Mouse (Mus musculus) lung, embryonic 14.5 days (tissue): ENCODE results near the gene Tmem253. TPM values are rescaled to one million over a fixed set of nuclear protein-coding genes. Genes with fewer than 3 reads are reported as not detected.

Source experiments
- ATAC-seq: fragments of 200-750 bp; cut with Nextera tagmentation; 2 replicates; pipeline ENCODE4 v1.8.0; 2017; ENCODE audit warnings: mild to moderate bottlenecking, moderate TSS enrichment, moderate library complexity; ENCODE audit not compliant: insufficient read depth
- DNase-seq: peaks from one replicate; pipeline ENCODE4 v3.0.0-alpha.2; 2015
- H3K27ac ChIP-seq: fragments of 300-500 bp; sonication (generic); 2 replicates; pipeline ENCODE4 v1.5.1; 2014; ENCODE audit warnings: low read depth, mild to moderate bottlenecking, moderate library complexity
- H3K27me3 ChIP-seq: fragments of 300-500 bp; sonication (generic); 2 replicates; pipeline ENCODE4 v1.6.1; 2014; ENCODE audit warnings: low read length, control low read depth; ENCODE audit not compliant: insufficient read depth
- H3K36me3 ChIP-seq: fragments of 300-500 bp; sonication (generic); 2 replicates; pipeline ENCODE4 v1.6.1; 2014; ENCODE audit warnings: control low read depth; ENCODE audit not compliant: insufficient read depth
- H3K4me1 ChIP-seq: fragments of 300-500 bp; sonication (generic); 2 replicates; pipeline ENCODE4 v1.6.1; 2014; ENCODE audit warnings: antibody characterized with exemption, control low read depth; ENCODE audit not compliant: insufficient read depth
- H3K4me2 ChIP-seq: fragments of 300-500 bp; sonication (generic); 2 replicates; pipeline ENCODE4 v1.6.1; 2014; ENCODE audit warnings: mild to moderate bottlenecking
- H3K4me3 ChIP-seq: fragments of 300-500 bp; sonication (generic); 2 replicates; pipeline ENCODE4 v1.5.1; 2014; ENCODE audit warnings: low read depth, low read length
- H3K9ac ChIP-seq: fragments of 300-500 bp; sonication (generic); 2 replicates; pipeline ENCODE4 v1.6.1; 2014
- H3K9me3 ChIP-seq: fragments of 300-500 bp; sonication (generic); 2 replicates; pipeline ENCODE4 v1.6.1; 2016; ENCODE audit warnings: low read depth, low read length, control low read depth
- CTCF ChIP-seq: IDR thresholded peaks from 2 replicates; pipeline ENCODE4 v1.5.1; 2016; ENCODE audit warnings: antibody characterized with exemption, low read depth
- WGBS: fragments of 180-500 bp; shearing (Covaris S2); extraction: QIAGEN DNeasy Blood & Tissue Kit; methylation state at CpG from one replicate; pipeline ENCODE4 v1.1.7; 2014; 5-methylcytosine and 5-hydroxymethylcytosine counted together
- polyA plus RNA-seq: library from polyadenylated mRNA; unstranded; fragments of >200 nt; fragmentation: Nextera tagmentation; extraction: Ambion mirVana; gene quantifications from 2 replicates; pipeline ENCODE4 v1.2.1, GENCODE M21; 2014

Tmem253 gene
- polyA plus RNA-seq, 1 experiment from 2014 or later = 0.74 TPM

DNA sequence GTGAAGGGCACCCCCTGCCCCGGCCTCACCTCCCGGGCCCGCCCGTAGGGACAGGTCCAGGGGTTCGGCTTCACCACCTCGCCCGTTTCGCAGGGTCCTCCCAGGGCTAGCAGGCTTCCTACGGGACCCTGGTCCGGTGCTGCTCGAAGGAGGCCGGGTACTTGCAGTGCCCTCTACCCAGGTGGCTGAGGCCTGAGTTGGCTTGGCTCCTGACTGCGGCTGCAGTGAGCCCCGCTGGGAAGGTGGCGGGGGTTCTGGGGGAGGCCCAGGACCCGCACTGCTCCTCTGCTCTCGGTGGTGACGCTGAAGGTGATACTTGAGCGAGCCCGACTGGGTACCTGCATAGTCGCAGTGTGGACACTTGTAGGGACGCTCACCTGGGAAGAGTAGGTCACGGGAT is 8.7 kb upstream of the Tmem253 start:
- no peak overlapping the region for H3K4me2 ChIP-seq
- 91% methylated on average over 23 of the region's 23 CpGs for WGBS
- DNase-seq = no peak
- H3K27me3 ChIP-seq = no peaks in the 10 kb centered on the region
- peaks cover 12% of the 10 kb centered on the region for H3K4me1 ChIP-seq
- no peak overlapping the region for H3K4me3 ChIP-seq
- peaks cover 73% of the 10 kb centered on the region for H3K36me3 ChIP-seq
- H3K27ac ChIP-seq = no peak overlapping the region
- H3K9me3 ChIP-seq = no peaks in the 10 kb centered on the region
- no peak for TF ChIP-seq CTCF
- no peak overlapping the region for H3K9ac ChIP-seq
- no peak for ATAC-seq

DNA sequence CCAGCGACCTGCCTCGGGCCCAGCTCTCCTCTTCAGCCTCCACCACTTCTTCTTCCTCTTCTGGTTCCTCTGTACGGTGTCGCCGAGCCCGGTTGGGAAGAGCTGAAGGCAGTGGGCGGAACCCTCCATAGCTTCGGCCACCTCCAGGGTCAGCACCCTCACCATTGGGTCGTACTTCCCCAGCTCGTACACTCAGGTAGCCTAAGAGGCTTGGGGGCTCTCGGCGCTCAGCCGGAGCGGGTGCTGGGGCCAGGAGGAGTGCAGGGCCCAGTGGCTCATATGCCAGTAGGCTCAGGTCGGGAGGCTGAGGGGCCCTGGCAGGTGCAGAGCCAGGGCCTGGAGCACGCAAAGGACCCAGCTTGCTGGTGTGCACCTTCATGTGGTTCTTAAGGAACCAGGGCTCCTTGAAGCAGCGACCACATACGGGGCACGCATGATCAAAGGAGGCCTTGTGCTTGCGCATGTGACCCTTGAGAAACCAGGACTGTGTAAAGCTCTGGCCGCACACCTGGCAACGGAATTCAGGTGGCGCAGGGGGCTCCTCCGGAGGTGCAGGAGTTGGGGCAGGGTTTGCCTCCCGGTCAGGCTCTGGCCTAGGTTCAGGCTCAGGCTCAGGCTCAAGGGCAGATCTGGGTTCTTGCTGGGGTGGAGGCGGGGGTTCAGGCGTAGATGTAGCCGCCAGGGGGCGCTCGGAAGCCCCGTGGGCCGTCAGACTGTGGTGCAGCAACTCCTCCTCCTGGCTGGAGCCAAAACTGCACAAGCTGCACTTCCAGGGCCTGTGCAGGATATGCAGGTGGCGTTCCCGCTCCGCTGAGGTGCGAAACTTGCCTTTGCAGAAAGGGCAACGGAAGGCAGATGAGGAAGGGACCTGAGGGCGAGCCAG is 6.9 kb upstream of the Tmem253 start:
- peaks cover 12% of the 10 kb centered on the region for H3K4me1 ChIP-seq
- no peak overlapping the region for H3K27ac ChIP-seq
- DNase-seq (peak; percentile 93), ATAC-seq (peak; percentile 59)
- no peaks in the 10 kb centered on the region for H3K27me3 ChIP-seq
- H3K36me3 ChIP-seq = peaks cover 55% of the 10 kb centered on the region
- no peaks in the 10 kb centered on the region for H3K9me3 ChIP-seq
- H3K4me3 ChIP-seq = no peak overlapping the region
- peak overlapping the region; percentile 29; the same call in 1 of the 2 replicates for H3K4me2 ChIP-seq
- WGBS = 51% methylated on average over 38 of the region's 38 CpGs
- H3K9ac ChIP-seq = no peak overlapping the region
- TF ChIP-seq CTCF = peak; percentile 100

DNA sequence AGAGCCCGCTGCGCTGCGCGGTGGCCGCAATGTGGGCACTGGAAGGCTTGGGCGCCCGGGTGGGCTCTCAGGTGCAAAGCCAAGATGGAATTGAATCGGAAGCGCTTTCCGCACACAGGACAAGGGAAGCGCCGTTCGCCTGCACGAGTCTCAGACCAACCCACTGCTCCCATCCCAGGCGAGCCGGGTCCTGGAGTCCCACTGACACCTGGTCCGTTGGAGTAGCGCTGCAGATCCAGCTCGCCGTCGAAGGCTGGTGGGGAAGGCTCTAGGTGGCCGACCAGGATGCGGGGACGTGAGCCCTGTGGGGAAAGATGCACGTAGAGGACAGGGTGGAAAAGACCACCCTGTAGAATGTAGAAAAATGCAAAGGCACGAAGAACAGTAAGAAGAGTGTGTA is 6.1 kb upstream of the Tmem253 start:
- Histone ChIP-seq H3K27ac (no peak overlapping the region), H3K9me3 (no peaks in the 10 kb centered on the region), H3K27me3 (no peaks in the 10 kb centered on the region), H3K4me2 (peak overlapping the region; percentile 29; the same call in 1 of the 2 replicates), H3K36me3 (peaks cover 47% of the 10 kb centered on the region), H3K4me1 (peaks cover 12% of the 10 kb centered on the region), H3K9ac (no peak overlapping the region), H3K4me3 (no peak overlapping the region)
- 0 out of 2 replicates have a peak, but pooled peaks have one; percentile 0 for ATAC-seq
- no peak for DNase-seq
- 59% methylated on average over 26 of the region's 26 CpGs for WGBS
- TF ChIP-seq CTCF = no peak

DNA sequence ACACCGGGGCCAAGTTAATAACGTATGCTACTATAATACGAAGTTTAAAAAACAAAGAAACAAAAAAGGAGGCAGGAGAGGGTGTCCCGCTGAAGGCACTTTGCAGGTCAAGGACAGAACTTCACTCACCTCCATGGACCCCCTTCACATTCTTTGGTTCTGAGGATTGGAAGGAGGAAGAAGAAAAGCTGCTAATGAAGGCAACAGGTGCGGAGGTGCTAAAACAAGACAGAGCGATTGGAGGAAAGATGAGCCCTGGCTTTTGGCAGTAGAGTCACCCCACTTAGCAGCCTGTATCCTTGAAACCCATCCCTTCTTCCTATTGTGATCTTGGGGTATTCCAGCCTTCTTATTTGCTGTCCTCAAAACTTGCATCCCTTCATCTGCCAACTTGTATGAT is 5.6 kb upstream of the Tmem253 start:
- TF ChIP-seq CTCF = no peak
- no peaks in the 10 kb centered on the region for H3K9me3 ChIP-seq
- H3K4me1 ChIP-seq = peaks cover 12% of the 10 kb centered on the region
- H3K4me3 ChIP-seq = no peak overlapping the region
- H3K9ac ChIP-seq = no peak overlapping the region
- WGBS = 66% methylated on average over 6 of the region's 6 CpGs
- H3K27me3 ChIP-seq = no peaks in the 10 kb centered on the region
- H3K36me3 ChIP-seq = peaks cover 42% of the 10 kb centered on the region
- ATAC-seq = no peak
- peak overlapping the region; percentile 42; the same call in 1 of the 2 replicates for H3K27ac ChIP-seq
- H3K4me2 ChIP-seq = peak overlapping the region; percentile 52; the same call in 1 of the 2 replicates
- no peak for DNase-seq

DNA sequence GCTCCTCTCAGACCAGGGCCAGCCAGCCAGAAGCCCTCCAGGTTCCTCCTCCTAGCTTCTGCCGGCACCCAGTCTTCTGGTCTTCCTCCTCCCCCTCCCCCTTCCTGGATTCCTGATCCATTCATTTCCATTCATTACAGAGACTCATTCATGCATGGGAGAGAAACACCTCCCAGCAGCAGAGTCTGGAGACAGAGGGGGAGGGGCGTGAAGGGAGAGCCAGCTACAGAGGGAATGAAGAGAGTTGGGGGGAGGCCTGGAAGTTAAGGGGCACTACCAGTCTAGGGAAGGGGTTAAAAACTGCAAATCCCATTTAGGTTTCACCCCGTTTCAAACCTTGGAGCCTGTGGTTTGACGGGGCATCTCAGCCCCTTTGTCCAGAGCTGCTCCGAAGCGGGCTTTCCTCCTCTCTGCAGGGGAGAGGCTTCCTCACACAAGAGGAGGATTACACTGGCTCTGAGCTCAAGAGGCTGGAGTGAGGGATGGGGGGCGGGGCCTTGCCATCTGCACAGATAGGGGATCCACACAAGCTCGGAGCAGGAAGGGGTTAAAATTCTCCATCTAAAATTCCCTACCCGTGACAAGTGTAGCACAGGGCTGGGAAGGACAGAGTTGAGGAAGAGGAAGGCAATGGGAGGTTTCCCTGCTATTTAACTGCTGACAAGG is 4.9 kb upstream of the Tmem253 start:
- peaks cover 16% of the 10 kb centered on the region for H3K4me1 ChIP-seq
- ATAC-seq (0 out of 2 replicates have a peak, but pooled peaks have one; percentile 5), DNase-seq (peak; percentile 58)
- 6% methylated on average over 9 of the region's 9 CpGs for WGBS
- no peaks in the 10 kb centered on the region for H3K9me3 ChIP-seq
- no peak for TF ChIP-seq CTCF
- H3K4me2 ChIP-seq = peak overlapping the region; percentile 52
- H3K36me3 ChIP-seq = peaks cover 35% of the 10 kb centered on the region
- H3K4me3 ChIP-seq = peak overlapping the region; percentile 2; the same call in 1 of the 2 replicates
- H3K9ac ChIP-seq = peak overlapping the region; percentile 23
- no peaks in the 10 kb centered on the region for H3K27me3 ChIP-seq
- H3K27ac ChIP-seq = peak overlapping the region; percentile 42; the same call in 1 of the 2 replicates

DNA sequence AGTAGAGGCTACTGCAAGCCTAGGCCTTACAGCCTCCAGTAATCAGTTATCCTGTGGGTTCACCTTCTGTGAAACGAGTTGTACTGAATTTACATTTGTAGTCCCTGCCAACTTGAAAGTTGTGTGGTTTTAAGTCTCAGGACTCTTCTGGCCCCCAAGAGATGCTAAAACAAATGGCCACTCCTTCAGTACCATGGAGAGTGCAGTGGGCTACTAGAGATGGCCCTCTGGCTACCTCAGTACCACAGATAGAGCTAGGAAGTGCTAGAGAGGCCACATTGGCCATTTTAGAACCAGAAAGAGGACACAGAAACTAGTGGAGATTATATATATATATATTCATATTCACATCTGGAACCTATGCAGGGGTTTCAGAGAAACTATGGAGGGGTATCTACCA is 3.8 kb upstream of the Tmem253 start:
- Histone ChIP-seq H3K36me3 (peaks cover 24% of the 10 kb centered on the region), H3K9ac (no peak overlapping the region), H3K4me1 (peaks cover 23% of the 10 kb centered on the region), H3K27me3 (no peaks in the 10 kb centered on the region), H3K27ac (no peak overlapping the region), H3K4me3 (no peak overlapping the region), H3K4me2 (no peak overlapping the region), H3K9me3 (no peaks in the 10 kb centered on the region)
- ATAC-seq (no peak), DNase-seq (no peak)
- TF ChIP-seq CTCF = no peak
- WGBS = 61% methylated on average over 1 of the region's 1 CpGs

DNA sequence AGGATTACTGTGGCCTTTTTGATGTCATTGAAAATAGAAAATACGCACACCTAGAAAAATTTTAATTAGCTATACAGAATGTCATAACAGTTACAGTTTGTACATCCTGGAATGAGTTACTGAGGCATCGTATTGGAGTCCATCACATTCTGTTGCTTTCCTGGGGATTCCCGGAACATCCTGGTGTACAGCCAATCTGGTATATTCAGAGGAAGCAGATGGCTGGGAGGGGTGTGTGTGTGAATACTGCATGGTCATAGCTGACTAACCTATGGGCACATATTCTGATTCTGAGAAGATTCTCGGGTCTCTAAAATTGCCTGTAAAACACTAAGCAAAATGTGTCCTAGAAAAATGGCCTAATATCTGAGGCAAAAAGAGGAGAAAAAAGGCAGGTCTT is 3.4 kb upstream of the Tmem253 start:
- H3K9ac ChIP-seq = no peak overlapping the region
- TF ChIP-seq CTCF = no peak
- ATAC-seq = no peak
- peaks cover 23% of the 10 kb centered on the region for H3K4me1 ChIP-seq
- DNase-seq = no peak
- no peaks in the 10 kb centered on the region for H3K27me3 ChIP-seq
- no peak overlapping the region for H3K4me2 ChIP-seq
- no peaks in the 10 kb centered on the region for H3K9me3 ChIP-seq
- peaks cover 24% of the 10 kb centered on the region for H3K36me3 ChIP-seq
- H3K27ac ChIP-seq = no peak overlapping the region
- H3K4me3 ChIP-seq = no peak overlapping the region
- 70% methylated on average over 4 of the region's 4 CpGs for WGBS
